Mouse (Mus musculus): Measurements from ENCODE around the gene Gipc3. TPM values are rescaled to one million over a fixed set of nuclear protein-coding genes. Genes with fewer than 3 reads are reported as not detected.
A peak's percentile ranks its signal among the peaks of the same experiment; 100 is the strongest.

Gipc3 gene
- total RNA-seq, 2 experiments from 2014 or later = 3.4 to 4.7 TPM

- DNase-seq = peak in 1 of 2 experiments; percentile 8
Measured at GRCm38 (mm10) chr10:81300352-81300907, 42.6 kb downstream of the Gipc3 start.

- peak in 1 of 2 experiments; percentile 13 for DNase-seq
Measured at GRCm38 (mm10) chr10:81299585-81300351, 43.3 kb downstream of the Gipc3 start.

GRCm38 (mm10) chr10:81298369-81299100 is 44.5 kb downstream of the Gipc3 start:
- DNase-seq = peak; percentile 45 to 74

GRCm38 (mm10) chr10:81297845-81298244 is 45.2 kb downstream of the Gipc3 start:
- DNase-seq = peak; percentile 78 to 89

GRCm38 (mm10) chr10:81297246-81297645 is 45.8 kb downstream of the Gipc3 start:
- DNase-seq = no peak

- no peak for DNase-seq
Measured at GRCm38 (mm10) chr10:81295185-81295584, 47.9 kb downstream of the Gipc3 start.

GRCm38 (mm10) chr10:81294442-81294841 is 48.6 kb downstream of the Gipc3 start:
- peak in 1 of 2 experiments; percentile 19 for DNase-seq

- DNase-seq = peak in 1 of 2 experiments; percentile 34
Measured at GRCm38 (mm10) chr10:81293334-81294030, 49.6 kb downstream of the Gipc3 start.

GRCm38 (mm10) chr10:81292554-81293333 is 50.3 kb downstream of the Gipc3 start, which contains the start of gene Pip5k1c:
TSS of gene Pip5k1c (plus strand) at chr10:81292963.
- DNase-seq = peak; percentile 98 to 100

- peak in 1 of 2 experiments; percentile 16 for DNase-seq
Measured at GRCm38 (mm10) chr10:81291511-81292104, 51.5 kb downstream of the Gipc3 start, which contains the start of gene Tjp3. TSS of gene Tjp3 (minus strand) at chr10:81291581.

GRCm38 (mm10) chr10:81290698-81291460 is 52.2 kb downstream of the Gipc3 start:
- DNase-seq = no peak

GRCm38 (mm10) chr10:81289811-81290210 is 53.3 kb downstream of the Gipc3 start:
- DNase-seq = no peak

- peak; percentile 68 to 77 for DNase-seq
Measured at GRCm38 (mm10) chr10:81289278-81289677, 53.8 kb downstream of the Gipc3 start.

GRCm38 (mm10) chr10:81288601-81289000 is 54.5 kb downstream of the Gipc3 start:
- peak in 1 of 2 experiments; percentile 58 for DNase-seq

- DNase-seq = peak in 1 of 2 experiments; percentile 78
Measured at GRCm38 (mm10) chr10:81287513-81288157, 55.4 kb downstream of the Gipc3 start.

- DNase-seq = no peak
Measured at GRCm38 (mm10) chr10:81286586-81286985, 56.5 kb downstream of the Gipc3 start.

- peak; percentile 91 to 96 for DNase-seq
Measured at GRCm38 (mm10) chr10:81285694-81286450, 57.2 kb downstream of the Gipc3 start.
